ENCODE assay signal across 10 mouse cellular contexts in the genomic region with DNA sequence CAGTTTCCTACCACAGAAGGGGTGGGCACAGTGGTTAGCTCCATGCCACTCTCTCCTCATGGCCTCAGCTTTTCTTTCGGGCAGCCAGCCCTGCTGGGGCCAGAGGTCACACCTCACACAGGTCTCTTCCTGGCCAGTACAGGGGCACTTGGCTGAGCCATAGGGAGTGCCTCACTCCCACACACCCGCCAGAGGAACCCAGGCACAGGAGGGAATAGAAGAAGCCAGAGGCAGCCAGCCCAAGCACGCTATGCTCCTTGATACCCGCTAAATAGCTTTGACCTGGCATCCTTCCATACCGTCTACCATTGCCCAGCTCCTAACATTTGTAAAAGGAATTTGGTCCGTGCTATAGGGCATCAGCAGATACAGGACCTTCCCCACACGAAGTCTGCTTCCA.
DNase-seq lines count a peak whose midpoint lies in the region; ATAC-seq lines count a peak whose summit lies in the region.
"Had no signal": no experiment of that assay in that cellular context is flagged by ENCODE, and none has a peak within 500 bp of the region (broad histone marks: within the 10 kb centered on the region; RNA-seq: fewer than 3 reads in every experiment).

No protein-coding gene starts in this region.

- H3K4me2 ChIP-seq in hindbrain, embryonic 16.5 days (ENCODE audit: low read length) = no peak overlapping the region
- no peak overlapping the region for H3K4me2 ChIP-seq in intestine, embryonic 15.5 days (replicated peaks)
- H3K4me2 ChIP-seq: lung, embryonic 15.5 days had no signal

- H3K4me1 ChIP-seq in heart, embryonic 10.5 days = peaks cover 50% of the 10 kb centered on the region
- H3K4me1 ChIP-seq in hindbrain, embryonic 16.5 days (ENCODE audit: control insufficient read depth, insufficient read depth, low read depth, low read length) = peaks cover 12% of the 10 kb centered on the region
- 0 out of 2 replicates have a peak, but pooled peaks cover 7% of the 10 kb centered on the region for H3K4me1 ChIP-seq in intestine, embryonic 15.5 days (replicated peaks)

- H3K9me3 ChIP-seq in heart, embryonic 10.5 days = no peaks in the 10 kb centered on the region
- peaks cover 3% of the 10 kb centered on the region; the same call in 1 of the 2 replicates for H3K9me3 ChIP-seq in hindbrain, embryonic 16.5 days (ENCODE audit: control insufficient read depth, low read length)
- no peaks in the 10 kb centered on the region for H3K9me3 ChIP-seq in intestine, embryonic 15.5 days
- H3K9me3 ChIP-seq: lung, embryonic 15.5 days had no signal

- peak; percentile 53 for ATAC-seq in hindbrain, embryonic 16.5 days
- no peak for ATAC-seq in megakaryocyte progenitor cell, adult 5-6 weeks (replicated peaks; ENCODE audit: poor library complexity)
- no peak for ATAC-seq in intestine, embryonic 15.5 days

- peak overlapping the region; percentile 24; the same call in 1 of the 2 replicates for H3K27ac ChIP-seq in heart, embryonic 10.5 days
- H3K27ac ChIP-seq in hindbrain, embryonic 16.5 days (ENCODE audit: low read depth, low read length) = peak overlapping the region; percentile 51; the same call in 1 of the 2 replicates
- no peak overlapping the region for H3K27ac ChIP-seq in intestine, embryonic 15.5 days
- H3K27ac ChIP-seq: lung, embryonic 15.5 days had no signal

- DNase-seq in heart, embryonic 10.5 days (ENCODE audit: low spot score) = no peak
- DNase-seq in heart, adult 8-10 months (ENCODE audit: low spot score) = no peak
- DNase-seq in ovary, adult 18-20 months (ENCODE audit: low spot score) = peak; percentile 44
- DNase-seq in ovary, postnatal 10 days (ENCODE audit: low spot score) = no peak
- peak; percentile 48 for DNase-seq in skeletal muscle tissue, adult 2 months (ENCODE audit: low read depth, low spot score)

- WGBS in heart, embryonic 10.5 days = 64% methylated on average over 7 of the region's 7 CpGs
- 32% methylated on average over 7 of the region's 7 CpGs for WGBS in hindbrain, embryonic 16.5 days
- WGBS in intestine, embryonic 15.5 days = 62% methylated on average over 7 of the region's 7 CpGs

- H3K4me3 ChIP-seq in heart, embryonic 10.5 days = no peak overlapping the region
- no peak overlapping the region for H3K4me3 ChIP-seq in hindbrain, embryonic 16.5 days (ENCODE audit: low read length)
- no peak overlapping the region for H3K4me3 ChIP-seq in intestine, embryonic 15.5 days (replicated peaks)
- H3K4me3 ChIP-seq: lung, embryonic 15.5 days had no signal

- peak overlapping the region; percentile 23; the same call in 1 of the 2 replicates for H3K9ac ChIP-seq in hindbrain, embryonic 16.5 days (ENCODE audit: low read depth, low read length)
- no peak overlapping the region for H3K9ac ChIP-seq in intestine, embryonic 15.5 days
- H3K9ac ChIP-seq: lung, embryonic 15.5 days had no signal

- H3K27me3 ChIP-seq in heart, embryonic 10.5 days (ENCODE audit: insufficient read depth, poor library complexity, severe bottlenecking) = 0 out of 2 replicates have a peak, but pooled peaks cover 7% of the 10 kb centered on the region
- H3K27me3 ChIP-seq in hindbrain, embryonic 16.5 days (replicated peaks; ENCODE audit: control insufficient read depth, insufficient read depth, low read length) = no peaks in the 10 kb centered on the region
- H3K27me3 ChIP-seq in intestine, embryonic 15.5 days (replicated peaks) = no peaks in the 10 kb centered on the region
- H3K27me3 ChIP-seq: CH12.LX; lung, embryonic 15.5 days had no signal

- no peaks in the 10 kb centered on the region for H3K36me3 ChIP-seq in heart, embryonic 10.5 days
- H3K36me3 ChIP-seq in hindbrain, embryonic 16.5 days (ENCODE audit: control insufficient read depth, insufficient read depth, low read length) = no peaks in the 10 kb centered on the region
- H3K36me3 ChIP-seq in intestine, embryonic 15.5 days = no peaks in the 10 kb centered on the region
- H3K36me3 ChIP-seq: lung, embryonic 15.5 days had no signal

Comparison
In these comparisons a context has a peak if more than half of its experiments do, and no peak if none do; other contexts are left out.
1. DNase-seq: peak in ovary, adult 18-20 months (single experiment) and skeletal muscle tissue, adult 2 months (single experiment); none in heart, embryonic 10.5 days (single experiment), heart, adult 8-10 months (single experiment) and ovary, postnatal 10 days (single experiment).